Mouse (Mus musculus) adrenal gland, adult (tissue): ENCODE measurements at regions not wholly inside any gene's neighbourhood (a gene's known extent, or its start where the extent isn't known, plus 50 kb on each side); places are given as distances from the start of the nearest gene placed in this dataset.

Experiments
- DNase-seq, 2 experiments: peaks; one replicate each; pipeline ENCODE4 v3.0.0; 2022 to 2023; ENCODE audit warnings: low spot score in 1 of 2; ENCODE audit not compliant: inconsistent age in 2 of 2

GRCm38 (mm10) chr19:37492572-37492971, 57.6 kb upstream of the Exoc6 start:
- peak; percentile 55 to 64 for DNase-seq

DNA sequence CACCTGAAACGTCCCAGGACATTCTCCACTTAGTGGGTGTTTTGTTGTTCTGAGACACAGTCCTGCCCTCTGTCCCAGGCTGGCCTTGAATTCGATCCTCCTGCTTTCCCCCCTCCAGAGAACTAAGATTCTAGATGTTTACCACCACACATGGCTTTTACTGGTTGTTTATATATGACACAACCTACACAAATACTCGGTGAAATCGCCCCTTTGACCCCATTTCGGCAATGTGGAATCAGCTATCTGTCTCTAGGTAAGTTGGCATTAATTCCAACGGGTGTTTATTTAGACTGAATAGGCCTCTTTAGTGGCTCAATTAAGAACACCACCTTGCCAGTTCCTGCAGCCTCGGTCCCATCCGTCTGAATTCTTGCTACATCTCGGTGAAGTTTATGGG, 56.8 kb upstream of the Exoc6 start:
- peak in 1 of 2 experiments; percentile 27 for DNase-seq

- peak in 1 of 2 experiments; percentile 27 for DNase-seq
These were observed 56.2 kb upstream of the Exoc6 start for GRCm38 (mm10) chr19:37493921-37494485.

DNA sequence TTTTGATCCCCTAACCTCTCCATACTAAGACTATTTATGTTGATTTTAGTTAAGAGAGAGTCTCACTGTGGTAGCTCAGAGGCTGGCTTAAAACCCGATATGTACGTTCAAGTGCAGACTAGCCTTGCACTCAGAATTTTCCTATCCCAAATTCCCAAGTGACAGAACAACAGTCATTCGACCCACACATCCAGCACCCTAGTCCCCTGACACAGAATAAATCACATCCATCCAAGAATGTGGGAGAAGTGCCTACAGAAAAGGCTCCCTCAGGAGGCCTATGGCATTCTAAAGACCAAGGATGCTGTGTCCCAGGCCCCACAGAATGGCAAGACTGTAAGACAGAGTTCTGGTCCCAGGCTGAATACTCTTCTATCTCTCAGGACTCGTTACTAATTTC, 55.4 kb upstream of the Exoc6 start:
- peak in 1 of 2 experiments; percentile 28 for DNase-seq

- DNase-seq, result peak in 1 of 2 experiments; percentile 56
These were observed 54.6 kb upstream of the Exoc6 start for GRCm38 (mm10) chr19:37495319-37496270.

DNA sequence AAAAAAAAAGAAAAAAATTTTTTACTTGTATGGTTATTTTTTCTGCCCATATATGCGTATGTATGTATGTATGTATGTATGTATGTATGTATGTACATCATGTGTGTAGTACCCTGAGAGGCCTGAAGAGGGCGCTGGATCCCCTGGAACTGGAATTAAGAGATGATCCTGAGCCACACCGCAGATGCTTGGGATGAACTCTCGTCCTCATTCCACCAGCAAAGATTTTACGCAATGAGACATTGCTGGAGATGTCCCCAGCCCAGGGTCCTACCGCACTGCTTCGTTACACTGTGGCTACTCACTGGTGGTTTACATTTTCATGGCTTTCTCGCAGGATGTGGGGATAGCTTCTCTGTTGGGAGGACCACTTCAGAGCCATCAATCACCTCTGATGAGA, 53.5 kb upstream of the Exoc6 start:
- DNase-seq, result peak in 1 of 2 experiments; percentile 35

DNA sequence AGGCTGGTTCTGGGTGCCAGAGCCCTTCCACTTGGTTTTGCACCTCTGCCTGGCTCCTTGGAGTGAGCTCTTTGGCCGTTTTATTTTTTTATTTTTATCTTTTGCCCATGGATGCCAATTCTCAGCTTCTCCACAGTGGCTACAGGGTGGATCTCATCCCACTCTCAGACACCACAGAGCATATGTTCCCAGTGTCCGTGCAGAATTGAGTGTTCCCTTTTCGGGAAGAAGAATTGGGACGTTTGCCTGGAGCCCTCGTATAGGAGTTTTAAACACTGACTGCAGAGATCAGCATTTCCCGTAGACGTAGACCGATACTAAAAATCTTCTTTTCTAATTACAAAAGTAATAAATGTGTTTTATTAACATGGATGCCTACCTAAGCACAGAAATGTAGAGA, 53.1 kb upstream of the Exoc6 start:
- DNase-seq, result no peak

DNA sequence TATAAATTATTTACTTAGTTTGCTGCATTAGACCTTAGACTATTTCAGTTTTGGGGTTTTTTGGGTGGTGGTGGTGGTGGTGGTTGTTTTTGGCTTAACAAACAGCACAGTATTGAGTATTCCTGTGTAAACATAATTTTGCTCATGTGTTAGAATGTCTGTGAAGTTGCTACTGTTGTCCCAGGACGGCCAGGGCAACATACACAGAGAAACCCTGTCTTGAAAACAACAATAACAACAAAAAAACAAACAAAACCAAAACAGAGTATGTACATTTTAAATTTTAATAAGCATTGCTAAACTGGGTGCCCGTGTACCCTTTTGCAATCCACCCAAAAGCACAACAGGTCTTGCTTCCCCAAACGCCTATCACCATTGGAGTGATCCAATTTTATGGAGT, 51.8 kb upstream of the Exoc6 start:
- no peak for DNase-seq
